ENCODE assay signal across 19 mouse cellular contexts in genomic region chr4:145411141-145411540, GRCm38 (mm10).
"Had no signal": no experiment of that assay in that cellular context is flagged by ENCODE, and none has a peak within 500 bp of the region (broad histone marks: within the 10 kb centered on the region; RNA-seq: fewer than 3 reads in every experiment).

No protein-coding gene starts in this region.

- H3K4me3 ChIP-seq: midbrain, embryonic 10.5 days; midbrain, embryonic 12.5 days; myocyte; neural tube, embryonic 13.5 days; neural tube, embryonic 15.5 days had no signal

- H3K27ac ChIP-seq: midbrain, embryonic 10.5 days; midbrain, embryonic 12.5 days; neural tube, embryonic 13.5 days; neural tube, embryonic 15.5 days had no signal

- H3K27me3 ChIP-seq: midbrain, embryonic 12.5 days; neural tube, embryonic 13.5 days; neural tube, embryonic 15.5 days had no signal

- H3K36me3 ChIP-seq: midbrain, embryonic 10.5 days; midbrain, embryonic 12.5 days; neural tube, embryonic 13.5 days; neural tube, embryonic 15.5 days had no signal

- H3K9me3 ChIP-seq: neural tube, embryonic 15.5 days had no signal

- H3K4me2 ChIP-seq: lung, embryonic 14.5 days; midbrain, embryonic 12.5 days; neural tube, embryonic 13.5 days; neural tube, embryonic 15.5 days had no signal

- DNase-seq: liver, postnatal 0 days; lung, embryonic 14.5 days; lung, postnatal 10 days; lung, postnatal 4 days; midbrain, embryonic 14.5 days; retina, postnatal 1 day; right cerebral cortex, adult 18-20 months; right cerebral cortex, postnatal 25 days; right cerebral cortex, postnatal 4 days; spleen, adult 18-20 months; thymus, adult 2 months; thymus, postnatal 25 days; thymus, postnatal 4 days had no signal

- H3K4me1 ChIP-seq: midbrain, embryonic 10.5 days; midbrain, embryonic 12.5 days; neural tube, embryonic 13.5 days; neural tube, embryonic 15.5 days had no signal

- H3K9ac ChIP-seq: liver, postnatal 0 days; lung, embryonic 14.5 days; midbrain, embryonic 12.5 days; neural tube, embryonic 13.5 days; neural tube, embryonic 15.5 days had no signal

- ATAC-seq: liver, postnatal 0 days; midbrain, embryonic 16.5 days had no signal
